Mouse (Mus musculus): Measurements from ENCODE around the gene Mtrex.

Gene Mtrex

GRCm38 (mm10) chr13:112867381-112867780, 59.8 kb downstream of the Mtrex start:
- DNase-seq (ENCODE audit: low spot score) = no peak

GRCm38 (mm10) chr13:112866782-112867181, 60.4 kb downstream of the Mtrex start:
- DNase-seq (ENCODE audit: low spot score) = no peak

GRCm38 (mm10) chr13:112862978-112863677, 64.1 kb downstream of the Mtrex start:
- no peak for DNase-seq (ENCODE audit: low spot score)

GRCm38 (mm10) chr13:112862342-112862741, 64.9 kb downstream of the Mtrex start:
- DNase-seq (ENCODE audit: low spot score) = no peak

- DNase-seq (ENCODE audit: low spot score) = peak; percentile 17
Observed at GRCm38 (mm10) chr13:112861825-112862306, 65.3 kb downstream of the Mtrex start.

- no peak for DNase-seq (ENCODE audit: low spot score)
Observed at GRCm38 (mm10) chr13:112860911-112861310, 66.3 kb downstream of the Mtrex start.

GRCm38 (mm10) chr13:112860370-112860769, 66.8 kb downstream of the Mtrex start:
- DNase-seq (ENCODE audit: low spot score) = no peak

GRCm38 (mm10) chr13:112859574-112860134, 67.5 kb downstream of the Mtrex start:
- DNase-seq (ENCODE audit: low spot score) = no peak

- no peak for DNase-seq (ENCODE audit: low spot score)
Observed at GRCm38 (mm10) chr13:112857921-112858320, 69.3 kb downstream of the Mtrex start.

- no peak for DNase-seq (ENCODE audit: low spot score)
Observed at GRCm38 (mm10) chr13:112854402-112854801, 72.8 kb downstream of the Mtrex start.

- DNase-seq (ENCODE audit: low spot score) = no peak
Observed at GRCm38 (mm10) chr13:112853710-112854316, 73.4 kb downstream of the Mtrex start.

- DNase-seq (ENCODE audit: low spot score) = no peak
Observed at GRCm38 (mm10) chr13:112845931-112846330, 81.3 kb downstream of the Mtrex start.

- no peak for DNase-seq (ENCODE audit: low spot score)
Observed at GRCm38 (mm10) chr13:112840241-112841087, 86.7 kb downstream of the Mtrex start.

GRCm38 (mm10) chr13:112838562-112839232, 88.5 kb downstream of the Mtrex start:
- no peak for DNase-seq (ENCODE audit: low spot score)

- DNase-seq (ENCODE audit: low spot score) = no peak
Observed at GRCm38 (mm10) chr13:112837621-112838155, 89.5 kb downstream of the Mtrex start.

GRCm38 (mm10) chr13:112836951-112837350, 90.2 kb downstream of the Mtrex start:
- no peak for DNase-seq (ENCODE audit: low spot score)

- DNase-seq (ENCODE audit: low spot score) = no peak
Observed at GRCm38 (mm10) chr13:112835113-112835512, 92.1 kb downstream of the Mtrex start.

GRCm38 (mm10) chr13:112833895-112834263, 93.3 kb downstream of the Mtrex start:
- DNase-seq (ENCODE audit: low spot score) = no peak

- no peak for DNase-seq (ENCODE audit: low spot score)
Observed at GRCm38 (mm10) chr13:112833253-112833894, 93.8 kb downstream of the Mtrex start.

- no peak for DNase-seq (ENCODE audit: low spot score)
Observed at GRCm38 (mm10) chr13:112832589-112832988, 94.6 kb downstream of the Mtrex start.

- DNase-seq (ENCODE audit: low spot score) = no peak
Observed at GRCm38 (mm10) chr13:112829619-112830018, 97.6 kb downstream of the Mtrex start.
